Mouse (Mus musculus) myocyte (in vitro differentiated cells): ENCODE measurements around the gene Fbxo47. TPM values are rescaled to one million over a fixed set of nuclear protein-coding genes. Genes with fewer than 3 reads are reported as not detected.
"Not testable (repeated sequence)": the region's sequence is repeated elsewhere in the genome, so short reads cannot be mapped to it uniquely, and the experiment has no call there.

Experiments
- H3K27me3 ChIP-seq: one replicate; pipeline ENCODE4 v1.6.1; 2011; ENCODE audit not compliant: control insufficient read depth, insufficient read depth, insufficient read length
- H3K36me3 ChIP-seq: one replicate; pipeline ENCODE4 v1.6.1; 2011; ENCODE audit not compliant: control insufficient read depth, insufficient read depth
- H3K4me2 ChIP-seq: one replicate; pipeline ENCODE4 v1.6.1; 2011; ENCODE audit warnings: low read depth, control low read depth
- H3K4me3 ChIP-seq: one replicate; pipeline ENCODE4 v1.5.1; 2011; ENCODE audit warnings: mild to moderate bottlenecking, control low read depth, moderate library complexity
- H3K79me2 ChIP-seq: one replicate; pipeline ENCODE4 v1.6.1; 2011; ENCODE audit not compliant: control insufficient read depth, insufficient read depth
- H3ac ChIP-seq: one replicate; pipeline ENCODE4 v1.6.1; 2011; ENCODE audit not compliant: control insufficient read depth, insufficient read length
- CEBPB ChIP-seq: IDR thresholded peaks from 2 replicates; pipeline ENCODE4 v1.6.1; 2011; ENCODE audit warnings: mild to moderate bottlenecking, moderate library complexity; ENCODE audit not compliant: poor library complexity, insufficient read depth, severe bottlenecking
- E2F4 ChIP-seq: IDR thresholded peaks from one replicate; pipeline ENCODE4 v1.6.1; 2011; ENCODE audit warnings: mild to moderate bottlenecking, control low read depth, moderate library complexity; ENCODE audit not compliant: insufficient read depth
- MAX ChIP-seq: IDR thresholded peaks from one replicate; pipeline ENCODE4 v1.6.1; 2011; ENCODE audit warnings: low read depth, mild to moderate bottlenecking, control low read depth
- MYOD1 ChIP-seq, 3 experiments: IDR thresholded peaks; one replicate each; pipeline ENCODE4 v1.6.1; 2011; ENCODE audit warnings: control low read depth in 2 of 3, low read depth in 2 of 3, mild to moderate bottlenecking in 2 of 3, moderate library complexity in 1 of 3; ENCODE audit not compliant: insufficient read length in 2 of 3, control insufficient read depth in 1 of 3
- MYOG ChIP-seq, 3 experiments: IDR thresholded peaks; one replicate each; pipeline ENCODE4 v1.6.1; 2011; ENCODE audit warnings: control low read depth in 2 of 3, low read depth in 2 of 3, mild to moderate bottlenecking in 2 of 3; ENCODE audit not compliant: insufficient read length in 2 of 3, control insufficient read depth in 1 of 3, insufficient read depth in 1 of 3
- POLR2A ChIP-seq: IDR thresholded peaks from one replicate; pipeline ENCODE4 v1.6.1; 2011; ENCODE audit warnings: low read depth, mild to moderate bottlenecking, control low read depth, moderate library complexity; ENCODE audit not compliant: insufficient read length
- POLR2AphosphoS2 ChIP-seq: IDR thresholded peaks from one replicate; pipeline ENCODE4 v1.6.1; 2011; ENCODE audit warnings: low read depth, control low read depth; ENCODE audit not compliant: insufficient read length
- REST ChIP-seq: IDR thresholded peaks from one replicate; pipeline ENCODE4 v1.6.1; 2011; ENCODE audit warnings: mild to moderate bottlenecking, control low read depth, moderate library complexity; ENCODE audit not compliant: insufficient read depth, insufficient read length
- SRF ChIP-seq: IDR thresholded peaks from one replicate; pipeline ENCODE4 v1.6.1; 2011; ENCODE audit warnings: low read depth; ENCODE audit not compliant: control insufficient read depth, insufficient read length
- TCF12 ChIP-seq: IDR thresholded peaks from one replicate; pipeline ENCODE4 v1.6.1; 2011; ENCODE audit warnings: mild to moderate bottlenecking, control low read depth; ENCODE audit not compliant: poor library complexity, insufficient read depth, severe bottlenecking
- TCF3 ChIP-seq: IDR thresholded peaks from one replicate; pipeline ENCODE4 v1.6.1; 2011; ENCODE audit warnings: low read depth, control low read depth; ENCODE audit not compliant: insufficient read length
- USF1 ChIP-seq: IDR thresholded peaks from one replicate; pipeline ENCODE4 v1.6.1; 2011; ENCODE audit warnings: low read depth, mild to moderate bottlenecking, control low read depth, moderate library complexity
- polyA plus RNA-seq: library from polyadenylated mRNA; unstranded; fragments of >200 nt; fragmentation: generic; extraction: Trizol; gene quantifications from one replicate; pipeline ENCODE4 v1.2.1, GENCODE M21; 2012; ENCODE audit warnings: missing spikeins

Gene Fbxo47
- polyA plus RNA-seq, 1 experiment, result 0.32 TPM

GRCm38 (mm10) chr11:97839441-97840134 lies 44.4 kb downstream of the Fbxo47 start:
- Histone ChIP-seq H3K27me3 (no peaks in the 10 kb centered on the region), H3K36me3 (peaks cover 22% of the 10 kb centered on the region), H3K4me3 (no peak overlapping the region), H3K4me2 (no peak overlapping the region), H3K79me2 (no peaks in the 10 kb centered on the region), H3ac (no peak overlapping the region)
- TF ChIP-seq REST (no peak), TCF12 (no peak), TCF3 (no peak), POLR2A (no peak), POLR2AphosphoS2 (no peak), USF1 (no peak), CEBPB (no peak), E2F4 (no peak), SRF (no peak)

GRCm38 (mm10) chr11:97838779-97839440 lies 45.0 kb downstream of the Fbxo47 start:
- Histone ChIP-seq H3ac (no peak overlapping the region), H3K36me3 (peaks cover 27% of the 10 kb centered on the region)

DNA sequence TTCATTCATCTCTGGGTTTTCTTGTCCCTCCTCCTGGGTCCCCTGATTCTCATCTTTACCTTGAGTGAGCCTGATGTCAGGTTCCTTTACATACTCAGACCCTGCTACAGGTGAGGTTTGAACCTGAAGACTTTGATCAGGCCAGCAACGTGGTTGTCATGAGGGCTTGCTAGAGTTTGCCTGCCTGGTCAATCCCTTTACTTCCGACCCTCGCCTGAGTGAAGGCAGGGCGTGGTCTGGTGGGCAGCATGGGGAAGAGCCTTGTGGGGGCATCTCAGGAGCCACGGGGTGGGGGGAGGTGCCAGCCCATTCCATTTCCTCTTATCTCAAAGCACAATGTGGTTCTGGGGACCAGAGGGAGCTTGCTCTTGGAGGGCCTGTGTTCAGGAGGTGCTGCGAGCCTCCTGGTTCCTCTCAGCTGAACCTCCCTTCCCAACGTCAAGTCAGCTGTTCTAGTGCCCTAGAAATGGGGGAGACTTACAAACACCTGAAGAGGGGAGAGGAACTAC lies 46.3 kb downstream of the Fbxo47 start:
- Histone ChIP-seq H3K4me2 (no peak overlapping the region), H3K27me3 (no peaks in the 10 kb centered on the region), H3K79me2 (no peaks in the 10 kb centered on the region), H3ac (no peak overlapping the region), H3K4me3 (no peak overlapping the region), H3K36me3 (peaks cover 27% of the 10 kb centered on the region)
- TF ChIP-seq TCF3, result no peak
- TF ChIP-seq MYOD1 (IDR thresholded peaks at IDR 0.05; ENCODE audit: control insufficient read depth in 1 of 3, insufficient read length in 2 of 3, low read depth in 2 of 3), result no peak
- no peak for TF ChIP-seq SRF
- TF ChIP-seq E2F4, result no peak
- no peak for TF ChIP-seq MYOG (IDR thresholded peaks at IDR 0.05; ENCODE audit: control insufficient read depth in 1 of 3, insufficient read depth in 1 of 3, insufficient read length in 2 of 3, low read depth in 2 of 3)
- TF ChIP-seq TCF12, result no peak
- TF ChIP-seq CEBPB, result no peak
- TF ChIP-seq POLR2A, result no peak
- TF ChIP-seq USF1, result no peak
- TF ChIP-seq REST, result no peak
- TF ChIP-seq MAX, result no peak
- no peak for TF ChIP-seq POLR2AphosphoS2

More at GRCm38 (mm10) chr11:97838779-97839440, 45.0 kb downstream of the Fbxo47 start:
- H3K79me2 ChIP-seq, result no peaks in the 10 kb centered on the region
- H3K4me3 ChIP-seq, result no peak overlapping the region
- TF ChIP-seq USF1 (no peak), TCF3 (no peak)
- no peaks in the 10 kb centered on the region for H3K27me3 ChIP-seq
- no peak overlapping the region for H3K4me2 ChIP-seq

- H3ac ChIP-seq, H3K4me2 ChIP-seq, H3K4me3 ChIP-seq, H3K79me2 ChIP-seq, H3K27me3 ChIP-seq: not testable (repeated sequence)
- peaks cover 27% of the 10 kb centered on the region for H3K36me3 ChIP-seq
Observed at GRCm38 (mm10) chr11:97837051-97837450, 46.9 kb downstream of the Fbxo47 start.

DNA sequence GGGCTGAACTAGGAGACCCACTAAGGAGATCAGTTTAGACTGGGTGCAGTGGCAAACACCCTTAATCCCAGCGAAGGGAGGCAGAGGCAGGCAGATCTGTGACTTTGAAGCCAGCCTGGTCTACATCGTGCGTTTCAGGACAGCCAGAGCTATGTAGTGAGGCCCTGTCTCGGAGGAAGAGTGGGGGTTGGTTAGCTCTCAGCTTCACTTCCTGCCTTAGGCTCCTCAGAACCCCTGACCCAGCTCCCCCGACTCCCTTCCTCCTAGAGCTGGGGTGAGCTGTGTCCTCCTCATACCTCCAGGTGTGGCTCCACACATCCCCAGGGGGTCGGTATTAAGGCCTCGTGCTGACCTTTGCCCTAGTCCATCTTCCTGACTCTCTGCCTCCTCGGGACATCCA lies 47.4 kb downstream of the Fbxo47 start:
- H3K36me3 ChIP-seq, result peaks cover 27% of the 10 kb centered on the region
- H3K27me3 ChIP-seq, result no peaks in the 10 kb centered on the region
- H3ac ChIP-seq, result no peak overlapping the region
- no peak overlapping the region for H3K4me2 ChIP-seq
- no peak overlapping the region for H3K4me3 ChIP-seq
- H3K79me2 ChIP-seq, result peaks cover 8% of the 10 kb centered on the region
- TF ChIP-seq POLR2AphosphoS2 (no peak), MYOG (IDR thresholded peaks at IDR 0.05; ENCODE audit: control insufficient read depth in 1 of 3, insufficient read depth in 1 of 3, insufficient read length in 2 of 3, low read depth in 2 of 3) (no peak), TCF3 (no peak), TCF12 (no peak), POLR2A (no peak), MAX (no peak), E2F4 (no peak), REST (no peak), USF1 (no peak), CEBPB (no peak), MYOD1 (IDR thresholded peaks at IDR 0.05; ENCODE audit: control insufficient read depth in 1 of 3, insufficient read length in 2 of 3, low read depth in 2 of 3) (no peak)
